Mouse (Mus musculus) neural tube, embryonic 14.5 days (tissue): Measurements from ENCODE around the gene Omg. TPM values are rescaled to one million over a fixed set of nuclear protein-coding genes. Genes with fewer than 3 reads are reported as not detected.

Experiments used
- ATAC-seq: fragments of 200-750 bp; cut with Nextera tagmentation; 2 replicates; pipeline ENCODE4 v1.8.0; 2017; ENCODE audit warnings: low read depth, mild to moderate bottlenecking, moderate TSS enrichment, moderate library complexity
- H3K27ac ChIP-seq: fragments of 300-500 bp; sonication (generic); 2 replicates; pipeline ENCODE4 v1.5.1; 2014; ENCODE audit warnings: low read depth, mild to moderate bottlenecking, control low read depth, low read length, moderate library complexity, mixed read lengths
- H3K27me3 ChIP-seq: fragments of 300-500 bp; sonication (generic); 2 replicates; pipeline ENCODE4 v1.6.1; 2014; ENCODE audit warnings: low read length; ENCODE audit not compliant: control insufficient read depth, insufficient read depth
- H3K36me3 ChIP-seq: fragments of 300-500 bp; sonication (generic); 2 replicates; pipeline ENCODE4 v1.6.1; 2014; ENCODE audit warnings: low read length, mixed read lengths; ENCODE audit not compliant: control insufficient read depth, insufficient read depth
- H3K4me1 ChIP-seq: fragments of 300-500 bp; sonication (generic); 2 replicates; pipeline ENCODE4 v1.6.1; 2014; ENCODE audit warnings: low read length; ENCODE audit not compliant: control insufficient read depth, insufficient read depth
- H3K4me2 ChIP-seq: fragments of 300-500 bp; sonication (generic); 2 replicates; pipeline ENCODE4 v1.6.1; 2014; ENCODE audit warnings: mild to moderate bottlenecking, low read depth, low read length, control low read depth
- H3K4me3 ChIP-seq: fragments of 300-500 bp; sonication (generic); 2 replicates; pipeline ENCODE4 v1.5.1; 2014; ENCODE audit warnings: low read depth, low read length, control low read depth, mixed read lengths
- H3K9ac ChIP-seq: fragments of 300-500 bp; sonication (generic); replicated peaks from 2 replicates; pipeline ENCODE4 v1.6.1; 2014; ENCODE audit warnings: low read depth, mild to moderate bottlenecking, control low read depth, low read length, mixed read lengths
- H3K9me3 ChIP-seq: fragments of 300-500 bp; sonication (generic); 2 replicates; pipeline ENCODE4 v1.6.1; 2016; ENCODE audit warnings: low read length; ENCODE audit not compliant: control insufficient read depth
- WGBS: fragments of 180-500 bp; shearing (Covaris S2); extraction: QIAGEN DNeasy Blood & Tissue Kit; methylation state at CpG from one replicate; pipeline ENCODE4 v1.1.7; 2014; 5-methylcytosine and 5-hydroxymethylcytosine counted together
- polyA plus RNA-seq: library from polyadenylated mRNA; unstranded; fragments of >200 nt; fragmentation: Nextera tagmentation; extraction: Ambion mirVana; gene quantifications from 2 replicates; pipeline ENCODE4 v1.2.1, GENCODE M21; 2014

The Omg gene
- polyA plus RNA-seq, 1 experiment from 2014 or later: 16.9 TPM

DNA sequence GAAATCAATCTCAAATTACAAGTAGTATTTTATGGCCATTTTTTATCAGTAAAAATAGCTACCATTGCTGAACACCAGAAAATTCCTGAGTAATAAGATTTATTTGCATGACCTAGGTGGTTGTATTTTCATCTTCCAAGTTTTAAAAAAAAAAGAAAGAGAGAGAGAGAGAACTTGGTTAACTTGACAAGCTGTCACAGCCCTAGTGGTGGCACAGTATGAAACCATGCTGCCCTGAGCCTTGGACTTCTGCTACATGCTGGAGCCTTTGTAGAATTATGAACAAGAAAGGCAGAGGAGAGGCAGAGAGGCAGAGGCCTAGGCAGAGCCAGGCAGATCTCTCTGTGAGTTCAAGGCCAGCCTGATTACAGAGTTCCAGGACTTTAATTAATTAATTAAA, 18.0 kb upstream of the Omg start:
- ATAC-seq: no peak

DNA sequence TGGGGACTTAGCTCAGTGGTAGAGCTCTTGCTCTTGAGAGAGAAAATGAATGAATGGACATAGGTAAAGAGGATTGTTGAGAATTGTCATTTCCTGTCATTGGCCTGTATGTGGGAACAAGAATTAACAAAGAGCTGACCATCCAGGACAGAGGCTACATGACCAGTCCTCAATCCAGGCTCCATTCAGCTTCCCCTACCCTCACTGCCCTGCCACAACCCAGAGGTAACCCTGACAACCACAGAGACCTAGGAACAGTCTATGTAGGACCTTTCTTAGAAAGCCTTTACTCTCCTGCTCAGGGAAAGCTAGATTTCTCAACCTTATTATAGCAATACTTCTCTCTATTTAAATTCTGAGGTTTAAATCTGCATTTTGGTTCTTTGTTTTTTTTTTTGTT, 16.9 kb upstream of the Omg start:
- no peak overlapping the region for H3K9ac ChIP-seq
- no peaks in the 10 kb centered on the region for H3K4me1 ChIP-seq
- no peak overlapping the region for H3K4me2 ChIP-seq
- ATAC-seq: no peak
- H3K27ac ChIP-seq: no peak overlapping the region
- H3K36me3 ChIP-seq: no peaks in the 10 kb centered on the region
- no peak overlapping the region for H3K4me3 ChIP-seq
- H3K27me3 ChIP-seq: no peaks in the 10 kb centered on the region
- no peaks in the 10 kb centered on the region for H3K9me3 ChIP-seq

More for the DNA sequence above, 18.0 kb upstream of the Omg start:
- Histone ChIP-seq H3K4me3 (no peak overlapping the region), H3K9ac (no peak overlapping the region), H3K27ac (no peak overlapping the region), H3K27me3 (no peaks in the 10 kb centered on the region), H3K36me3 (no peaks in the 10 kb centered on the region), H3K9me3 (no peaks in the 10 kb centered on the region), H3K4me1 (no peaks in the 10 kb centered on the region), H3K4me2 (no peak overlapping the region)

DNA sequence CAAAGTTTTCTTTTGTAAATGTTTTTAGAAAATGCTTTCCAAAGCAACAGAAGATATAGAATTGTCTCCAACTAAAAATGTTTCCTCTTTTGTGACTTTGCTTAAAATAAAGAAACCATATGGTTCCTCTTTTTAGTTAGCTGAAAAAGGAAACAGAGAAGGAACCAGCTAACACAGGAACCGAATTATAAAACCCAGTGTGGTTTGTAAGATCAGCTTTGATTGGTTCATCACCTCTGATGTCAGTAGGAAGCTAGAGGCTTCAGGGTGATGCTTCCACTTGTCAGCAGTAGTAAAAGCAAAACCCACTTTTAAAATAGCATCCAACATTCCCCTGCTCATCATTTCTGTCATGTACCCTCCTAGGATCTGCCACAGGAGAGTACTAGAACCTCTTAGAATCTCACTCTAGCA, 16.0 kb upstream of the Omg start:
- no peak overlapping the region for H3K4me2 ChIP-seq
- no peaks in the 10 kb centered on the region for H3K4me1 ChIP-seq
- no peak overlapping the region for H3K9ac ChIP-seq
- H3K27me3 ChIP-seq: no peaks in the 10 kb centered on the region
- H3K36me3 ChIP-seq: no peaks in the 10 kb centered on the region
- H3K9me3 ChIP-seq: no peaks in the 10 kb centered on the region
- H3K27ac ChIP-seq: no peak overlapping the region
- no peak overlapping the region for H3K4me3 ChIP-seq
- ATAC-seq: no peak
- 86% methylated on average over 1 of the region's 1 CpGs for WGBS

- Histone ChIP-seq H3K9ac (no peak overlapping the region), H3K4me1 (no peaks in the 10 kb centered on the region), H3K4me3 (no peak overlapping the region), H3K9me3 (no peaks in the 10 kb centered on the region), H3K27me3 (no peaks in the 10 kb centered on the region), H3K4me2 (no peak overlapping the region), H3K27ac (no peak overlapping the region), H3K36me3 (no peaks in the 10 kb centered on the region)
- no peak for ATAC-seq
- WGBS: 88% methylated on average over 6 of the region's 6 CpGs
These were observed 15.4 kb upstream of the Omg start for GRCm38 (mm10) chr11:79519299-79519698.

DNA sequence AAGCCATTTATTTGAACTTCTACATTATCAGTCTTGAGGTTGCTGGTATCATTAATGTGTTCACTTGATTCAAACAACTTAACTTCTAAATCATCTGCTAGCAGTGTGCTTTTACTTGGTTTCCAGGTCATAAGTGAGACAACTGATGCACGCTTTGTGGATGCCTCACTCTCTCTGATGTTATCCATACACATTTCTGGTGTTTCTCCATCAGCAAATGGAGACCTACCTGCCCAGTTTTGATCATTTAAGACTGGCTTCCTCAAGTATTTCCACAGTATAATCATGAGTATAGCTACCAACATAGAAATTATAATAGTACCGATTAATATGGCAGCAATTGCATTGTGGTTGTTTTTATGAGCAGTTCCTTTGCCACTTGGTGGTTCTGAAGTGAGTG, 11.9 kb upstream of the Omg start:
- H3K4me3 ChIP-seq: no peak overlapping the region
- H3K9me3 ChIP-seq: no peaks in the 10 kb centered on the region
- WGBS: 100% methylated on average over 2 of the region's 2 CpGs
- no peak overlapping the region for H3K27ac ChIP-seq
- H3K27me3 ChIP-seq: no peaks in the 10 kb centered on the region
- no peak for ATAC-seq
- H3K9ac ChIP-seq: no peak overlapping the region
- H3K4me2 ChIP-seq: no peak overlapping the region
- no peaks in the 10 kb centered on the region for H3K36me3 ChIP-seq
- H3K4me1 ChIP-seq: no peaks in the 10 kb centered on the region

DNA sequence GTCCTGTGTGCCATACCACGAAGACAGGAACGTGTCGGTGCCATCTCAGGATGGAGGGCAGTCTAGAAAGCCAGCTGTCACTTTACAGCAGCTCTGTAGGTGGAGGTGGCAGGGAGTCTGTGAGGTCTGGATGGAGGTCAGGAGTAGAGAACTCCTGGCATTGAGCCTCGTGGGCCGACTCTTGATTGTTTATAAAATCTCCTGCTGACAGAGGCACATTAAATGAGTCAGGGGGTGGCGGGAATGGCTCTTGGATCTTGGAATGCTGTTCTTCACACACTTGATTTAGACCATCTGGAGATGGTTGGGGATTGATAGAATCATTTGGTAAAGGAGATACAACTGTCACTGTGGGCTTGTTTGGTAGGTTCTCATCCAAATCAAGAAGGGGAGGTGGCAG, 11.4 kb upstream of the Omg start:
- H3K4me1 ChIP-seq: no peaks in the 10 kb centered on the region
- H3K9ac ChIP-seq: no peak overlapping the region
- H3K4me2 ChIP-seq: no peak overlapping the region
- no peaks in the 10 kb centered on the region for H3K36me3 ChIP-seq
- no peaks in the 10 kb centered on the region for H3K27me3 ChIP-seq
- 86% methylated on average over 6 of the region's 6 CpGs for WGBS
- H3K27ac ChIP-seq: no peak overlapping the region
- ATAC-seq: no peak
- H3K4me3 ChIP-seq: no peak overlapping the region
- no peaks in the 10 kb centered on the region for H3K9me3 ChIP-seq

GRCm38 (mm10) chr11:79511970-79512369, 8.1 kb upstream of the Omg start:
- no peak overlapping the region for H3K27ac ChIP-seq
- no peaks in the 10 kb centered on the region for H3K9me3 ChIP-seq
- WGBS: 93% methylated on average over 3 of the region's 3 CpGs
- no peak overlapping the region for H3K4me2 ChIP-seq
- H3K4me3 ChIP-seq: no peak overlapping the region
- no peaks in the 10 kb centered on the region for H3K36me3 ChIP-seq
- no peaks in the 10 kb centered on the region for H3K4me1 ChIP-seq
- H3K27me3 ChIP-seq: no peaks in the 10 kb centered on the region
- no peak for ATAC-seq
- no peak overlapping the region for H3K9ac ChIP-seq

DNA sequence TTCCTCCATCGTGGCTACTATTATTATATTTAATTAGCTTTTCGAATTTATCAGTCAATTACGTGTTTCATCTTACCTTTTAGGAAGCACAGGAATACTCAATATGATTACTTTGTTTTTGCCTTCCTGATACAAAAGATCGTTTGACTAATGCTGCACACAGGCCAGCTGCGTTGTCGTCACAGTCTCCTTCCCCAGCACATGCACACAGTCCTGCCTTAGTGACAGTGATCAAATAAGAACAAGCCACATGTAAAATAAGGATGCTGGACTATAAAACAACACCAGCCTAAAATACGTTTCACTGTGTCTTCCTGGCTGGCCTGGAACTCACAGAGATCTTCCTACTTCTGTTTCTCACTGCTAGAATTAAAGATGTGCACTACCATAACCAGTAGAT, 622 bp upstream of the Omg start:
- Histone ChIP-seq H3K36me3 (no peaks in the 10 kb centered on the region), H3K4me1 (0 out of 2 replicates have a peak, but pooled peaks cover 5% of the 10 kb centered on the region), H3K9me3 (no peaks in the 10 kb centered on the region), H3K4me3 (no peak overlapping the region), H3K27ac (no peak overlapping the region), H3K4me2 (no peak overlapping the region), H3K27me3 (no peaks in the 10 kb centered on the region), H3K9ac (no peak overlapping the region)
- WGBS: 65% methylated on average over 7 of the region's 7 CpGs
- ATAC-seq: no peak

- no peak overlapping the region; the same call in 1 of the 2 replicates for H3K4me2 ChIP-seq
- H3K27me3 ChIP-seq: no peaks in the 10 kb centered on the region
- WGBS: 26% methylated on average over 2 of the region's 2 CpGs
- no peak overlapping the region for H3K4me3 ChIP-seq
- no peak overlapping the region for H3K9ac ChIP-seq
- ATAC-seq: no peak
- 0 out of 2 replicates have a peak, but pooled peaks cover 5% of the 10 kb centered on the region for H3K4me1 ChIP-seq
- no peak overlapping the region for H3K27ac ChIP-seq
- H3K9me3 ChIP-seq: no peaks in the 10 kb centered on the region
- no peaks in the 10 kb centered on the region for H3K36me3 ChIP-seq
These were observed 967 bp downstream of the Omg start for GRCm38 (mm10) chr11:79502917-79503316.
